Mouse (Mus musculus): ENCODE data around the gene Anpep. TPM values are rescaled to one million over a fixed set of nuclear protein-coding genes. Genes with fewer than 3 reads are reported as not detected.
A peak's percentile ranks its signal among the peaks of the same experiment; 100 is the strongest.

The Anpep gene
- polyA plus RNA-seq, 1 experiment from 2014 or later: 7.7 TPM

DNA sequence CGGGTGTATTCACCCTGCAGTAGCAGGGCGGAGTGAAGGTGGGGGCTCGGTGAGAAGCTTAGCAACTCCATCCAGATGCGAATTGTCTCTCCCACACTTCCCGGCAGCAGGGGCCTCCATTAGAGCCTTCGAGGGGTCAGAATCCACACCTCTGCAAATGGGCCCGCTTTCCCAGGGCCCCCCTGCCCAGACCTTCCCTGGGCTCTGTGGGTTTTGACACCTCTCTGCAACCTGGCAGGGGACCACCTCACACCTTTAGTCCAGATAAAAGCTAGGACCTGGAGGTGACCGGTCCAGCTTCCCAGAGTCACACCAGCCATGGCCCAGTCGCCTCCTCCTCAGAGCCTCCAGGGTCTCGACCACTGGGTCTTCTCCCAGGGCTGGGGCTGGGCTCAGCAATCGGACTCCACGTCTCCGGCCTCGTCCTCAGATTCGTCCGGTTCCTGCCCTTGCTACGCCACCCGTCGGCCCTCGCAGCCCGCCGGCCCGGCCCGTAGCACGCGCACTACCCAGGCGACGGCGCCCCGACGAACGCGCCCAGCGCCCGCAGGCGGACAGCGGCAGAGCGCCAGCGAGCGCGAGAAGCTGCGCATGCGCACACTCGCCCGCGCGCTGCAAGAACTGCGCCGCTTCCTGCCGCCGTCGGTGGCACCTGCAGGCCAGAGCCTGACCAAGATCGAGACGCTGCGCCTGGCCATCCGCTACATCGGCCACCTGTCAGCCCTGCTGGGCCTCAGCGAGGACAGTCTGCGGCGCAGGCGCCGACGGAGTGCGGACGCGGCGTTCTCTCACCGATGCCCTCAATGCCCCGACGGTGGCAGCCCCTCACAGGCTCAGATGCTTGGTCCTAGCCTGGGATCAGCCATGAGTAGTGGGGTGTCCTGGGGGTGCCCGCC, 50.0 kb downstream of the Anpep start, which contains the start of gene Mesp2:
Mesp2 (plus strand) TSS at position 117 of the 896 bp plus-strand sequence.
- WGBS (ENCODE audit: insufficient replicate concordance): 11% methylated on average over 71 of the region's 71 CpGs
- peak within 1 kb of the TSS; percentile 60 for H3K9ac ChIP-seq (ENCODE audit: low read depth, low read length)
- no peaks in the 10 kb centered on the region for H3K36me3 ChIP-seq (ENCODE audit: control insufficient read depth, insufficient read depth, low read length)
- H3K9me3 ChIP-seq (replicated peaks; ENCODE audit: control insufficient read depth, low read length): no peaks in the 10 kb centered on the region
- peak within 1 kb of the TSS; percentile 36 for H3K4me3 ChIP-seq (ENCODE audit: low read depth, low read length)
- 0 out of 2 replicates have a peak, but pooled peaks have one; percentile 55 for ATAC-seq (replicated peaks; ENCODE audit: insufficient number of reproducible peaks, low FRiP score, low TSS enrichment)
- peak within 1 kb of the TSS; percentile 70 for H3K4me2 ChIP-seq
- H3K27ac ChIP-seq (ENCODE audit: low read depth, low read length): no peak within 1 kb of the TSS
- H3K4me1 ChIP-seq (ENCODE audit: control insufficient read depth, insufficient read depth, low read length): 0 out of 2 replicates have a peak, but pooled peaks cover 2% of the 10 kb centered on the region
- peaks cover 21% of the 10 kb centered on the region for H3K27me3 ChIP-seq (ENCODE audit: control insufficient read depth, insufficient read depth, low read length)

DNA sequence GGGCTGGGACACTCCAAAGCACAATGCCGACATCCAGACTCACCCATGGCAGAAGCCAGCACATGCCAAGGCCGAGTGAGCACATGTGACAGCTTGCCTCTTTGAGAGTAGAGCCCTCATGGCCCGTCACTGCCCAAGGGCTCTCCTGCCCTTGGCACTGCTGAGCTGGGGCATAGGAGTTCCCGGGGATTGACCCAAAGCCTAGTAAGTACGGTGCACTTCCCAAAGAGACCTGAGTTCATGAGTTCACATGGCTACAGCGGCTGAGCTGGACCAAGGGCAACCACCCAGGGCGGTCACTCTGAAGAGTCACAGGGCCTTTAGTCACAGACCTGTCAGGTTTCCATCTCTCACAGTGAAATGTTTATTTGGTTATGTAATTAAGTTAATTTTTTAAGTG, 52.3 kb downstream of the Anpep start:
- WGBS (ENCODE audit: insufficient replicate concordance): 79% methylated on average over 7 of the region's 7 CpGs
- ATAC-seq (replicated peaks; ENCODE audit: insufficient number of reproducible peaks, low FRiP score, low TSS enrichment): no peak
- no peak overlapping the region for H3K27ac ChIP-seq (ENCODE audit: low read depth, low read length)
- H3K4me3 ChIP-seq (ENCODE audit: low read depth, low read length): no peak overlapping the region
- no peaks in the 10 kb centered on the region for H3K9me3 ChIP-seq (replicated peaks; ENCODE audit: control insufficient read depth, low read length)
- H3K9ac ChIP-seq (ENCODE audit: low read depth, low read length): no peak overlapping the region
- peaks cover 21% of the 10 kb centered on the region for H3K27me3 ChIP-seq (ENCODE audit: control insufficient read depth, insufficient read depth, low read length)
- H3K4me2 ChIP-seq: no peak overlapping the region
- H3K36me3 ChIP-seq (ENCODE audit: control insufficient read depth, insufficient read depth, low read length): no peaks in the 10 kb centered on the region
- 0 out of 2 replicates have a peak, but pooled peaks cover 2% of the 10 kb centered on the region for H3K4me1 ChIP-seq (ENCODE audit: control insufficient read depth, insufficient read depth, low read length)

DNA sequence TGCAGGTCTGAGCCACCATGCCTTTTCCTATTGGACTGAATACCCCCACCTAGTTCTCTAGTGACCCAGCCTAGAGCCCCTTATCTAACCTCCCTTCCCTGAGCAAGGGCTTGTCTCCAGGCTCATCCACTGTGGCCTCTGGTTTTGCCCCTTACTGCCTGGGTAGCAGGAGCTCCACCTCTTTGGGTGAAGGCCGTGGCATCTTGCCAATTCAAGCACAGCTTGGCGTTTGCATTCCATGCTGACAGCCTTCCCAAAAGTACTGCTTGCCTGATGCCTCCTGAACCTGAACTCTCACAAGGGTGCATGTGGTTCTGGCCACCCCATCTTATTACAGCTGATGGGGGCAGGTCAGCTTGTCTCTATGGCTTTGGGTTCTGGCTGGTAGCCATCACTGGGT, 57.0 kb downstream of the Anpep start:
- ATAC-seq (replicated peaks; ENCODE audit: insufficient number of reproducible peaks, low FRiP score, low TSS enrichment): no peak
- H3K9me3 ChIP-seq (replicated peaks; ENCODE audit: control insufficient read depth, low read length): no peaks in the 10 kb centered on the region
- H3K4me1 ChIP-seq (ENCODE audit: control insufficient read depth, insufficient read depth, low read length): no peaks in the 10 kb centered on the region
- peaks cover 2% of the 10 kb centered on the region; the same call in 1 of the 2 replicates for H3K27me3 ChIP-seq (ENCODE audit: control insufficient read depth, insufficient read depth, low read length)
- H3K4me3 ChIP-seq (ENCODE audit: low read depth, low read length): no peak overlapping the region
- no peak overlapping the region for H3K4me2 ChIP-seq
- no peaks in the 10 kb centered on the region for H3K36me3 ChIP-seq (ENCODE audit: control insufficient read depth, insufficient read depth, low read length)
- H3K27ac ChIP-seq (ENCODE audit: low read depth, low read length): no peak overlapping the region
- H3K9ac ChIP-seq (ENCODE audit: low read depth, low read length): no peak overlapping the region
- 40% methylated on average over 2 of the region's 2 CpGs for WGBS (ENCODE audit: insufficient replicate concordance)

DNA sequence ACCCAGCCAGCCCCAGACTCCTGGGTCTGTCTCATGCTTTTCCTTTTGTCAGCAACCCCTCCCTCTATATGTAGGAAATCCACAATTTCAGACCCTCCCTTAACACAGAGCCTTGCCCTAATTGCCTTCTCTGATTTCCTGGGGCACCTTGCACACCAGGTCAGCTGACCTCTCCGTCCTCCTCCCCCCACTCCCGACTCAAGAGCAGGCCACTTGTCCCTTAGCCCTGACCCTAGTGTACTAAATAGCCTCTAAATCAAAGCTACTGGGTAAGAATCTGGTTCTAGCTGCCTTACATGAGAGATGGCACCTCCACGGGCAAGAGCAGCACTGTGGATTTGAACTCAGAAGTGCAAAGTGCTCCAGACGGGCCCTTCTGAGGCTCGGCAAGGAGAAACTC, 58.8 kb downstream of the Anpep start:
- Histone ChIP-seq H3K27ac (ENCODE audit: low read depth, low read length) (no peak overlapping the region), H3K4me1 (ENCODE audit: control insufficient read depth, insufficient read depth, low read length) (no peaks in the 10 kb centered on the region), H3K9me3 (replicated peaks; ENCODE audit: control insufficient read depth, low read length) (no peaks in the 10 kb centered on the region), H3K9ac (ENCODE audit: low read depth, low read length) (no peak overlapping the region), H3K4me3 (ENCODE audit: low read depth, low read length) (no peak overlapping the region), H3K27me3 (ENCODE audit: control insufficient read depth, insufficient read depth, low read length) (peaks cover 10% of the 10 kb centered on the region; the same call in 1 of the 2 replicates), H3K36me3 (ENCODE audit: control insufficient read depth, insufficient read depth, low read length) (no peaks in the 10 kb centered on the region), H3K4me2 (no peak overlapping the region)
- WGBS (ENCODE audit: insufficient replicate concordance): 57% methylated on average over 5 of the region's 5 CpGs
- no peak for ATAC-seq (replicated peaks; ENCODE audit: insufficient number of reproducible peaks, low FRiP score, low TSS enrichment)

DNA sequence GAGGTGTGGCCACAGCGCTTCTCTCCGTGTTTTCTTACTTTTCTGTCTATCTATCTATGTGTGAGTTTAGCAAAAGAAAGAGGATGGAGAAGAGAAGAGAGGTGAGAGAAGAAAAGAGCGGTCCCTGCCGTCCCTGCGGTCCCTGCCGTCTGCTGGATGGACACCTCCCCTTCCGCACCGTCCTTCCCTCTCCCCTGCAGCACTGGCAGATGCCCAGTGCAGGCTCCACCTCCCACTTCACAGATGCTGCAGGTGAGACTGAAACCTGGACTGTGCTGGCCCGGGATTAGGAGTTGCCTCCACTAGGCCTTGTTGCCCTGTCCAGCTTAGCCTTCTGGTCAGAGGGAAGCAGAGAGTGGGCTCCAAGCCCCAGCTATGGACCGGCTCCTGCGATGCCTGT, 59.5 kb downstream of the Anpep start:
- H3K4me2 ChIP-seq: no peak overlapping the region
- H3K4me3 ChIP-seq (ENCODE audit: low read depth, low read length): no peak overlapping the region
- H3K9ac ChIP-seq (ENCODE audit: low read depth, low read length): no peak overlapping the region
- no peaks in the 10 kb centered on the region for H3K9me3 ChIP-seq (replicated peaks; ENCODE audit: control insufficient read depth, low read length)
- no peak overlapping the region for H3K27ac ChIP-seq (ENCODE audit: low read depth, low read length)
- 75% methylated on average over 11 of the region's 11 CpGs for whole genome bisulfite sequencing (ENCODE audit: insufficient replicate concordance)
- no peaks in the 10 kb centered on the region for H3K4me1 ChIP-seq (ENCODE audit: control insufficient read depth, insufficient read depth, low read length)
- no peak for ATAC-seq (replicated peaks; ENCODE audit: insufficient number of reproducible peaks, low FRiP score, low TSS enrichment)
- H3K27me3 ChIP-seq (ENCODE audit: control insufficient read depth, insufficient read depth, low read length): peaks cover 12% of the 10 kb centered on the region; the same call in 1 of the 2 replicates
- no peaks in the 10 kb centered on the region for H3K36me3 ChIP-seq (ENCODE audit: control insufficient read depth, insufficient read depth, low read length)

DNA sequence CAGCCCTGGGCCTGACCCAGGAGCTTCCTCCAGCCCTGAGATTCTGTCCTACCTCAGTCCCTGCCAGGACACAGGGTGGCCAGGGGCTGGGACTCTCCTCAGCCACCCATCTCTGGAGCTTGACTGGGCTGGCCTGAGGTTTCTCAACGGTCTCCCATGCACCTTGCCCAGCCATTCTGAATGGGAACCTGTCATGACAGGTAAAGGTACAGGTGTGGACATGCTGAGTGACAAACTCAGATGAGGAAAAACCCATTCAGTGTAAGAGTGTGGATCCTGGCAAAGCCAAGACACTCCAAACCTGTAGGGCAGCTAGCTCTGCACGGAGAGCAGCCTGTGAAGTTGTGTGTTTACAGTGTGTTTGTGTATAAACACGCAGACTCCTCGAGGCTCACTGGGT, 60.5 kb downstream of the Anpep start:
- Histone ChIP-seq H3K4me1 (ENCODE audit: control insufficient read depth, insufficient read depth, low read length) (no peaks in the 10 kb centered on the region), H3K9ac (ENCODE audit: low read depth, low read length) (no peak overlapping the region), H3K27ac (ENCODE audit: low read depth, low read length) (no peak overlapping the region), H3K36me3 (ENCODE audit: control insufficient read depth, insufficient read depth, low read length) (no peaks in the 10 kb centered on the region), H3K9me3 (replicated peaks; ENCODE audit: control insufficient read depth, low read length) (no peaks in the 10 kb centered on the region), H3K27me3 (ENCODE audit: control insufficient read depth, insufficient read depth, low read length) (peaks cover 12% of the 10 kb centered on the region; the same call in 1 of the 2 replicates), H3K4me2 (no peak overlapping the region), H3K4me3 (ENCODE audit: low read depth, low read length) (no peak overlapping the region)
- WGBS (ENCODE audit: insufficient replicate concordance): 78% methylated on average over 4 of the region's 4 CpGs
- no peak for ATAC-seq (replicated peaks; ENCODE audit: insufficient number of reproducible peaks, low FRiP score, low TSS enrichment)

DNA sequence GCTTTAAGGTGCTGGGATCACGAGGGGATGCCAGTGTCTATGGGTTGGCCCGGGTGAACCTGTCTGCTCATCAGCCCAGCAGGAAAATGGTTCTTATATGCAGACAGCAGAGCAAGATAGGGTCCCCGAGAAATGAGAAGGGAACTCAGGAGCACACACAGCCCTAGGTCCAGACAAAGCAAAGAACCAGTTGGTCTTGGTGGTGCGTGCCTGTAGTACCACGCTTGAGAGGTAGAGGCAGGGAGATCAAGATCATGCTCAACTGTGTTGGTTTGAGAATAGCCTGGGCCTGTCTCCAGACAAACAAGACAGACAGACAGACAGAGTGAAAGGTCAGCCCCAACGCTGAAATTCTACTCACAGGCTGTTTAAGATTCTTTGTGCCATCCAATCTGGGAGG, 61.4 kb downstream of the Anpep start:
- no peak for ATAC-seq (replicated peaks; ENCODE audit: insufficient number of reproducible peaks, low FRiP score, low TSS enrichment)
- H3K27ac ChIP-seq (ENCODE audit: low read depth, low read length): no peak overlapping the region

DNA sequence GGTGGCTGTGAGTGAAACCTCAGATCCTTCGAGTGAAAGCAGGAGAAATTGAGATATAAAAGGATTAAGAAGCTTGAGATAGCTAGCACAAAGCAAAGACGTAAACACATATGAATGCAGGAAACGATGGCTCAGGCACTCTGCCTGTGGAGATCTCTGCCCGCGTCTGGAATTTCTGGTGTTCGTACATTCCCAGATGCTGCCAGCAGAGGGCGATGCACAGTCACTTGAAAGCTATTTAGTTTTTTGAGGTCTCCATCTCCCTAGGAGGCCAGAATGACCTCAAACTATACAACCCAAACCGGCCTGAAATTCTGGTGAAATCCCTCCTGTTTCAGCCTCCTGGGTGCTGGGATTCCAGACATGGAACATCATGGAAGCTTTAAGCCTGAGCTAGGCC, 61.8 kb downstream of the Anpep start:
- Histone ChIP-seq H3K9me3 (replicated peaks; ENCODE audit: control insufficient read depth, low read length) (no peaks in the 10 kb centered on the region), H3K27me3 (ENCODE audit: control insufficient read depth, insufficient read depth, low read length) (peaks cover 20% of the 10 kb centered on the region), H3K27ac (ENCODE audit: low read depth, low read length) (no peak overlapping the region), H3K4me2 (no peak overlapping the region), H3K36me3 (ENCODE audit: control insufficient read depth, insufficient read depth, low read length) (no peaks in the 10 kb centered on the region), H3K4me1 (ENCODE audit: control insufficient read depth, insufficient read depth, low read length) (no peaks in the 10 kb centered on the region), H3K4me3 (ENCODE audit: low read depth, low read length) (no peak overlapping the region), H3K9ac (ENCODE audit: low read depth, low read length) (no peak overlapping the region)
- WGBS (ENCODE audit: insufficient replicate concordance): 2% methylated on average over 8 of the region's 8 CpGs
- no peak for ATAC-seq (replicated peaks; ENCODE audit: insufficient number of reproducible peaks, low FRiP score, low TSS enrichment)

More for the DNA sequence above, 61.4 kb downstream of the Anpep start:
- H3K4me1 ChIP-seq (ENCODE audit: control insufficient read depth, insufficient read depth, low read length): no peaks in the 10 kb centered on the region
- H3K9ac ChIP-seq (ENCODE audit: low read depth, low read length): no peak overlapping the region
- no peak overlapping the region for H3K4me3 ChIP-seq (ENCODE audit: low read depth, low read length)
- H3K9me3 ChIP-seq (replicated peaks; ENCODE audit: control insufficient read depth, low read length): no peaks in the 10 kb centered on the region
- H3K4me2 ChIP-seq: no peak overlapping the region
- WGBS (ENCODE audit: insufficient replicate concordance): 54% methylated on average over 6 of the region's 6 CpGs
- H3K36me3 ChIP-seq (ENCODE audit: control insufficient read depth, insufficient read depth, low read length): no peaks in the 10 kb centered on the region
- H3K27me3 ChIP-seq (ENCODE audit: control insufficient read depth, insufficient read depth, low read length): peaks cover 16% of the 10 kb centered on the region

Measured in heart, embryonic 11.5 days (tissue).